Mouse (Mus musculus): Measurements from ENCODE around the gene Cebpa.

DNA sequence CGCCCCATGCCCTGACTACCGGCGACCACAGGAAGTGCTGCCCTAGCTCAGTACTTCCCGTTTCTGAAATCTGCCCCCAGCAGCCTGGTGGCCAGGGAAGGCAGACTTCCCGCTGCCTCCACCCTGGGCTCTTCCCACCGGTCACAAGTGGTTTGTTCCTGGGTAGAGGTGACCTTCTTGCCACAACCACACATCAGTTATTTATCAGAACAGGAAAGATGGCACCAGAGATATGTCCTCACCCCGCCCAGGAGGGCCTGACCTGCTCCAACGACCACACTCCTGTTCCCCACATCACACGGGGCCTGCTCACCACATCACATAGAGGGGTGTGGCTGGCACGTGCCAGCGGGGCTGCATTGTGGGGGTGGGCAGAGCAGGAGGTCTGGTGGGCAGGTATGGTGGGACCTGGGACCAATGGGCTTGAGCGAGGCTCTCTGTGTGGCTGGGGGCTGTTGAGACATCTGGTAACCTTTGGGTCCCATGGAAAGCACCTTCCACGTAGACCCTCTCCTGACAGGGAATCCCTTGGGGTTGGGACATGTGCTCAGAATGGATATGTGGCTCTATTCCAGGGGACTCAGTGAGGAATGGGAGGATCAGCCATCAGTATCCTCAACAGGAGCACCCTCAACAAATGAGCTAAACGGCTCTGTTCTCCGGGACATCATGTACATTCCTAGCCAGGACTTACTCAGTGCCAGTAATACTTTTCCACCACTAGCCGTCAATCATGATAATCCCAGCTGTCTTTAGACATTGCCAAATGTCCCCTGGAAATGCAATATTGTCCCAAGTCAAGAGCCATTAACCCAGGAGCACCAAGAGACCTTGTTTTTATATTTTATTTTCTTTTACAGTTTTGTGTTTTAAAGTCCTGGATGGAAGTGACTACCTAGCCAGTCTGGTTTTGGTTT, 37.7 kb downstream of the Cebpa start:
- TF ChIP-seq CTCF (IDR thresholded peaks at IDR 0.05; ENCODE audit: low read depth), result no peak
- TF ChIP-seq EP300 (IDR thresholded peaks at IDR 0.05; ENCODE audit: low read depth), result no peak

Data from heart, postnatal 0 days (tissue).